Mouse (Mus musculus) frontal cortex, postnatal 25 days (tissue): ENCODE measurements around the gene Pdzd7.

ENCODE experiments used
- DNase-seq, 2 experiments: peaks; one replicate each; pipeline ENCODE4 v3.0.0; 2022; ENCODE audit warnings: low spot score in 2 of 2

The Pdzd7 gene

GRCm38 (mm10) chr19:45030746-45031693 is 14.5 kb downstream of the Pdzd7 start:
- DNase-seq = peak; percentile 58 to 74

GRCm38 (mm10) chr19:45030111-45030510 is 15.4 kb downstream of the Pdzd7 start:
- no peak for DNase-seq

DNA sequence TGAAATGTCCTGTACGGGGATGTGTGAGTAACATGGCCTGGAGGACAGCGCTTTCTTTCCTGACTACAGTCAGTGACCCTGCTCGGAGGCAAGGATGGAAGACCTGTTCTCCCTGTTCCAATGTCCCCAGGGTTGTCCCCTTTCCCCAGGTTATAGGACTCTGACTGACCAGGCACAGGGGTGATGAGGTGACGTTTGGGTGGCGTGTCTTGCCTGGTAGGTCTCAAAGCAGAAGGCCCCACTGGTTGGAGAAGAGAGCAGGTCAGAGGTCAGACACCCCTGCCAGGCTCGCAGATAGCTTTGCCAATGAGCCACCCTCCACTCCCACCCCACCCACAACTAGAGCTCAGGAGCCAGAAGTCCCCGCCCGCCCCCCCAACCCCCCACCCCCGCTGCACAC is 15.9 kb downstream of the Pdzd7 start:
- no peak for DNase-seq

DNA sequence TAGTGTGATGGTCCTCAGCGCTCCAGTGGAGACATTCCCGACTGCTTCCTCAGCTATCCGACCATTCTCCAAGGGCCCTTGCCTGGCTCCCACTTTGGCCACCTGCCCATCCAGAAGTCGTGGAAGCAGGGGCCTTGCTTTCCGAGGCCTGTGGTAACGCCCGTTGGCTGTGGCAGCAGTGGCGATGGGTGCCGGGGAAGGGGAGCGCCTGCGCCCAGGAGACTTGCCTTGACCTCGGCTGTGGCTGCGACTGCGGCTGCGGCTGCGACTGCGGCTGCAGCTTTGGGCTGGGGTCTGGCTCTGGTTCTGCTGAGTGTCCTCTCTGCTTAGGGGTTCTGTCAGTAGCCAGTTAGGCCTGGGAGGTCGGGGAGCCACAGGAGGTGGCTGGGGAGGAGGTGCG is 16.8 kb downstream of the Pdzd7 start:
- DNase-seq = no peak

- DNase-seq = no peak
Observed at GRCm38 (mm10) chr19:45027848-45028247, 17.7 kb downstream of the Pdzd7 start.

- DNase-seq = no peak
Observed at GRCm38 (mm10) chr19:45026958-45027670, 18.4 kb downstream of the Pdzd7 start.

DNA sequence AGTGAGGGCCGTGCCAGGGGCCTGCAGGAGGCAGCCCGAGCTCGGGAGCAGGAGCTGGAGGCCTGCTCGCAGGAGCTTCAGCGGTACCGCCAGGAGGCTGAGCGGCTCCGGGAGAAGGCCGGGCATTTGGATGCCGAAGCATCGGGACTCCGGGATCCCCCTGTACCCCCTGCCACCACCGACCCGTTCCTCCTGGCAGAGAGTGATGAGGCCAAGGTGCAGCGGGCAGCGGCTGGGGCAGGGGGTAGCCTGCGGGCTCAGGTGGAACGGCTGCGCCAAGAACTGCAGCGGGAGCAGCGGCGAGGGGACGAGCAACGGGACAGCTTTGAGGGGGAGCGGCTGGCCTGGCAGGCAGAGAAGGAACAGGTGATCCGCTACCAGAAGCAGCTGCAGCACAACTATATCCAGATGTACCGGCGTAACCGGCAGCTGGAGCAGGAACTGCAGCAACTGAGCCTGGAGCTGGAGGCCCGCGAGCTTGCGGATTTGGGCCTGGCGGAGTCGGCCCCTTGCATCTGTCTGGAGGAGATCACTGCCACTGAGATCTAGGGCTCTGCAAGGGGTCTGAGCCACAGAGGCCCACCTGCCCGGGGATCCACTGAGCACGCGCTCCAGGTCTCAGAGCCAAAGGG is 19.5 kb downstream of the Pdzd7 start:
- no peak for DNase-seq

GRCm38 (mm10) chr19:45024775-45025174 is 20.7 kb downstream of the Pdzd7 start:
- no peak for DNase-seq

- DNase-seq = no peak
Observed at GRCm38 (mm10) chr19:45023993-45024392, 21.5 kb downstream of the Pdzd7 start.

- no peak for DNase-seq
Observed at GRCm38 (mm10) chr19:45021362-45021761, 24.2 kb downstream of the Pdzd7 start.

DNA sequence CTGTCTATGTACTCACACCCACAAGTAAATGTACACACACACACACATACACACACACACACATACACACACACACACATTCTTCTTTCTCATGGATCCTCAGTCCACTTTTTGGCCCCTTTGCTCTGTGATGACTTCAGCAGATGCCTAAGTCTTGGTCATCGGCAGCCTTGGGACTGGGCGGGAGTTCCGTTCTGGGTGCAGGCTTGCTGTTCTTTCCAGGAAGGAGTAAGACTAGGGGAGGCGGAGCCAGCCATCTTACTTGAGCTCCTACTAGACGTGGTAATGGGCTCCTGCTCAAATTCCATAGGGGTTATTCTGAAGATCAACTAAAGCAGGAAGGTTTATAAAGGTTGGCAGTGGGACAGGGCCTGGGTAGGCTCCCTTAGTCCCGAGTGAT is 25.2 kb downstream of the Pdzd7 start:
- DNase-seq = no peak

- no peak for DNase-seq
Observed at GRCm38 (mm10) chr19:45018351-45018831, 27.1 kb downstream of the Pdzd7 start.

GRCm38 (mm10) chr19:45017909-45018308 is 27.6 kb downstream of the Pdzd7 start:
- peak; percentile 61 to 62 for DNase-seq

DNA sequence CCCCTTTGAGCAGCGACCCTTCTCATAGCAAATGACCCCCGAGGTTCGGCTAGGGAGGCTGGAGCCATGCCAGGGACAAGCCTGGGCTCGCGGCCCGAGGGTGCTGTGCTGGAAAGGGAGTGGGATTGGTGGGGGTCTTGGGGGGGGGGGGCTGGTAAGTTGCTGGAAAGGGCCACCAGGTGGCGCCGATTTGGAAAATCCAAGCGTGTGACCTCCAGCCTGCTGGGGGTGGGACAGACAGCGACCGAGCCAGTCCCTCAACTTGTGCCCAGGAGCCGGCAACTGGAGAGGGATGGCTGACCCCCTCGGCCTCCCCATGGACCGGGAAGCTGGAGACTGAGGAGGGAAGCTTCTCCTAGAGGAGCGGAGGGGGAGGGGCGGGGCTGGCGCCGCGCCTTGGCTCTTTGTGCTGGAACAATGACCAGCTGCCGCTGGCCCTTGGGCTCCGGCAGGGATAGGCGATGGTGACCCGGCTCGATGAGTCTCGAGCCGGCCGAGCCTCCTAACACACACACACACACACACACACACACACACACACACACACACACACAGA is 28.2 kb downstream of the Pdzd7 start:
- peak; percentile 55 to 65 for DNase-seq

- no peak for DNase-seq
Observed at GRCm38 (mm10) chr19:45016341-45017215, 28.9 kb downstream of the Pdzd7 start.

DNA sequence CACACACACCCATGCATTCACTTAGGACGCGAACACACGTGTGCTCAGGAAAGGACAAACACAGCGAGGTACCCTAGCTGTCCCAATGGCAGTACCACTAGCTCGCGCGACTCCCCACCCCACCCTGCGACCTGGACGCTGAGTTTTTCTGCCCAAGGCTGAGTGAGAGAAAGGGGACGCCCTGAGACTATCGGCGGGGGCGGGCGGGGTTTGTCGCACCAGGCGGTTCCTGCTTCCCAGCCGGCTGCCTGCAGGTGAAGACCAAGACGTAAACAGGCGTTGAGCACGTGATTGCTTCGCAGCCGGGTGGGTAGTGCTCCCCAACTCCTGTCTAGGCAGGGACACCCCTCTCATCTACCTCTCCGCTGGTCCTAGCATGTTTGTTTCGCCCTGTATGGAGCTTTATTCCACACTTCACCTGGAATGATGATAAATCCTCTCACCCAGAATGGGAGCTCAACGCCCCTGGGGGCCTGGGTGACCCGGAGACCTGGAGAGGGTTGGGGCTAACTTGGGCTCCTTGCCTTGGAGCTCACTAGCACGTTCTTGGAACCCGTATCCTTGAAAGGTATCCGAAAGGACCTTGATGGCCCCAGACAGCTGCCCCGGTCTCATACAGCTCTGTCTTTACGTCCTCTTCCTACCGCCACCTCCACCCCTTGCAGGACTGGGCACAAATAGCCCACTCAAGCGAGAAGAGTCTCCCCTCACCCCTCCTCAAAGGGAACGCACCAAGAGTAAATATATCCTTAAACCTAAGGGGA is 29.8 kb downstream of the Pdzd7 start:
- DNase-seq = no peak

GRCm38 (mm10) chr19:45014981-45015402 is 30.5 kb downstream of the Pdzd7 start:
- DNase-seq = no peak

- DNase-seq = no peak
Observed at GRCm38 (mm10) chr19:45014335-45014971, 31.1 kb downstream of the Pdzd7 start, which contains the start of gene Lzts2. Lzts2 (plus strand) TSS chr19:45014414.

DNA sequence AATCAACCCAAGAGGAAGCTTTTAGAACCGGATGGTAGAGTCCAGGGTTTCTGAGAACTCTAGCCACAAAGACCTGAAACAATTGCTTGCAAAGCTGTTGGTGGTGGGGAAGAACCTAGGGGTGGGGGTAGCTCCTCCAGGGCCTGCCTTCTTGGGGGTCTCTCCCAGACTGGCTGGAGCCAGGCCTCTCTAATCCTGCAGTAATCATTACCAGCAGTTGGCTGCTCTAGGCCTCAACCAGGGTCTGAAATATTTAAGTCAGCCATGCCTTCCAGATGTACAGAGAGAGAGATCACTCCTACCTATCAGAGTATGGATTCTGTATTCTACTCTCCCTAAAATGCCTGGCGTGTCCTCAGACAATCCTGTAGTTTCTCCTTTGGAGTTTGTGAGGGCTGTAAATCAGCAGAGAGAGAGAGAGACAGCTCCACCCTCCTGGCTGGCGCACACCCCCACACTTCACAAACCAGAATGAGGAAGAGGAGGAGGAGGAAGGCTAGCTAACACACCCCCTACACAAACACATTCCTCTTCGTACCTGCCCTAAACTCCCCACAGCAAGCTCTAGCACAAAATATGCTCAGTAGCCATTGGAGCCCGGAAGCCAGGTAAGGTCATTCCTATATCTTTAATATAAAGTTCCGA is 31.8 kb downstream of the Pdzd7 start:
- DNase-seq = no peak
